Mouse (Mus musculus): ENCODE results near the gene Arhgef25. TPM values are rescaled to one million over a fixed set of nuclear protein-coding genes. Genes with fewer than 3 reads are reported as not detected.

Arhgef25 gene
- polyA plus RNA-seq, 1 experiment from 2014 or later = 8.2 TPM

- DNase-seq (no peak), ATAC-seq (ENCODE audit: low read depth) (no peak)
- Histone ChIP-seq H3K4me2 (no peak overlapping the region), H3K27ac (no peak overlapping the region), H3K36me3 (peaks cover 6% of the 10 kb centered on the region; the same call in 1 of the 2 replicates), H3K4me1 (replicated peaks) (peaks cover 47% of the 10 kb centered on the region), H3K27me3 (peaks cover 76% of the 10 kb centered on the region), H3K9ac (no peak overlapping the region), H3K9me3 (replicated peaks) (no peaks in the 10 kb centered on the region), H3K4me3 (replicated peaks) (no peak overlapping the region)
- 69% methylated on average over 7 of the region's 7 CpGs for WGBS (ENCODE audit: insufficient replicate concordance)
Measured at GRCm38 (mm10) chr10:127174170-127174569, 15.7 kb downstream of the Arhgef25 start.

GRCm38 (mm10) chr10:127173148-127174065, 16.5 kb downstream of the Arhgef25 start:
- DNase-seq (no peak), ATAC-seq (ENCODE audit: low read depth) (no peak)
- Histone ChIP-seq H3K27me3 (peaks cover 75% of the 10 kb centered on the region), H3K4me2 (no peak overlapping the region), H3K4me1 (replicated peaks) (peaks cover 41% of the 10 kb centered on the region), H3K27ac (no peak overlapping the region), H3K9me3 (replicated peaks) (no peaks in the 10 kb centered on the region), H3K4me3 (replicated peaks) (no peak overlapping the region), H3K9ac (no peak overlapping the region), H3K36me3 (peaks cover 6% of the 10 kb centered on the region; the same call in 1 of the 2 replicates)
- 63% methylated on average over 16 of the region's 16 CpGs for WGBS (ENCODE audit: insufficient replicate concordance)

GRCm38 (mm10) chr10:127171631-127172200, 18.2 kb downstream of the Arhgef25 start:
- H3K4me2 ChIP-seq = no peak overlapping the region
- H3K4me3 ChIP-seq (replicated peaks) = no peak overlapping the region
- H3K9me3 ChIP-seq (replicated peaks) = no peaks in the 10 kb centered on the region
- H3K36me3 ChIP-seq = peaks cover 6% of the 10 kb centered on the region; the same call in 1 of the 2 replicates
- H3K4me1 ChIP-seq (replicated peaks) = peaks cover 37% of the 10 kb centered on the region
- DNase-seq (no peak), ATAC-seq (ENCODE audit: low read depth) (no peak)
- no peak overlapping the region for H3K9ac ChIP-seq
- peaks cover 72% of the 10 kb centered on the region for H3K27me3 ChIP-seq
- no peak overlapping the region for H3K27ac ChIP-seq
- 77% methylated on average over 15 of the region's 15 CpGs for WGBS (ENCODE audit: insufficient replicate concordance)

- Histone ChIP-seq H3K36me3 (peaks cover 6% of the 10 kb centered on the region; the same call in 1 of the 2 replicates), H3K9ac (peak overlapping the region; percentile 54), H3K4me2 (peak overlapping the region; percentile 80), H3K27me3 (peaks cover 72% of the 10 kb centered on the region), H3K4me1 (replicated peaks) (peaks cover 41% of the 10 kb centered on the region), H3K4me3 (replicated peaks) (peak overlapping the region; percentile 56), H3K27ac (no peak overlapping the region), H3K9me3 (replicated peaks) (no peaks in the 10 kb centered on the region)
- under 1% methylated on average over 29 of the region's 29 CpGs for WGBS (ENCODE audit: insufficient replicate concordance)
- ATAC-seq (ENCODE audit: low read depth) (peak; percentile 79), DNase-seq (peak; percentile 73)
Measured at GRCm38 (mm10) chr10:127170837-127171272, 19.0 kb downstream of the Arhgef25 start.

GRCm38 (mm10) chr10:127170002-127170401, 19.9 kb downstream of the Arhgef25 start:
- WGBS (ENCODE audit: insufficient replicate concordance) = 10% methylated on average over 22 of the region's 22 CpGs
- Histone ChIP-seq H3K36me3 (peaks cover 6% of the 10 kb centered on the region; the same call in 1 of the 2 replicates), H3K9me3 (replicated peaks) (no peaks in the 10 kb centered on the region), H3K4me1 (replicated peaks) (peaks cover 49% of the 10 kb centered on the region), H3K9ac (no peak overlapping the region), H3K4me2 (peak overlapping the region; percentile 80), H3K27me3 (peaks cover 74% of the 10 kb centered on the region), H3K27ac (no peak overlapping the region), H3K4me3 (replicated peaks) (peak overlapping the region; percentile 56)
- no peak for DNase-seq
- ATAC-seq (ENCODE audit: low read depth) = no peak

- WGBS (ENCODE audit: insufficient replicate concordance) = 53% methylated on average over 10 of the region's 10 CpGs
- Histone ChIP-seq H3K9ac (0 out of 2 replicates have a peak overlapping the region, but pooled peaks have one; percentile 4), H3K4me1 (replicated peaks) (peaks cover 56% of the 10 kb centered on the region), H3K36me3 (peaks cover 6% of the 10 kb centered on the region; the same call in 1 of the 2 replicates), H3K27me3 (peaks cover 87% of the 10 kb centered on the region), H3K4me2 (peak overlapping the region; percentile 98), H3K4me3 (replicated peaks) (no peak overlapping the region), H3K9me3 (replicated peaks) (no peaks in the 10 kb centered on the region), H3K27ac (no peak overlapping the region)
- DNase-seq (no peak), ATAC-seq (ENCODE audit: low read depth) (no peak)
Measured at GRCm38 (mm10) chr10:127167614-127168192, 22.2 kb downstream of the Arhgef25 start.

- H3K9ac ChIP-seq = peak overlapping the region; percentile 81
- H3K27ac ChIP-seq = 0 out of 2 replicates have a peak overlapping the region, but pooled peaks have one; percentile 10
- H3K4me3 ChIP-seq (replicated peaks) = peak overlapping the region; percentile 67
- H3K36me3 ChIP-seq = peaks cover 5% of the 10 kb centered on the region; the same call in 1 of the 2 replicates
- ATAC-seq (ENCODE audit: low read depth) (no peak), DNase-seq (no peak)
- peaks cover 56% of the 10 kb centered on the region for H3K4me1 ChIP-seq (replicated peaks)
- 18% methylated on average over 15 of the region's 15 CpGs for WGBS (ENCODE audit: insufficient replicate concordance)
- no peaks in the 10 kb centered on the region for H3K9me3 ChIP-seq (replicated peaks)
- peaks cover 85% of the 10 kb centered on the region for H3K27me3 ChIP-seq
- peak overlapping the region; percentile 98 for H3K4me2 ChIP-seq
Measured at GRCm38 (mm10) chr10:127166771-127167613, 22.9 kb downstream of the Arhgef25 start.

- Histone ChIP-seq H3K36me3 (no peaks in the 10 kb centered on the region), H3K4me2 (peak overlapping the region; percentile 98), H3K9ac (peak overlapping the region; percentile 81), H3K4me3 (replicated peaks) (peak overlapping the region; percentile 67), H3K27me3 (peaks cover 80% of the 10 kb centered on the region), H3K27ac (0 out of 2 replicates have a peak overlapping the region, but pooled peaks have one; percentile 72), H3K4me1 (replicated peaks) (peaks cover 56% of the 10 kb centered on the region), H3K9me3 (replicated peaks) (no peaks in the 10 kb centered on the region)
- no peak for DNase-seq
- 6% methylated on average over 11 of the region's 11 CpGs for WGBS (ENCODE audit: insufficient replicate concordance)
- ATAC-seq (ENCODE audit: low read depth) = no peak
Measured at GRCm38 (mm10) chr10:127166404-127166715, 23.5 kb downstream of the Arhgef25 start.

GRCm38 (mm10) chr10:127165654-127166403, 24.1 kb downstream of the Arhgef25 start:
- WGBS (ENCODE audit: insufficient replicate concordance) = under 1% methylated on average over 56 of the region's 56 CpGs
- peaks cover 51% of the 10 kb centered on the region for H3K4me1 ChIP-seq (replicated peaks)
- peak overlapping the region; percentile 67 for H3K4me3 ChIP-seq (replicated peaks)
- H3K36me3 ChIP-seq = no peaks in the 10 kb centered on the region
- peaks cover 79% of the 10 kb centered on the region for H3K27me3 ChIP-seq
- ATAC-seq (ENCODE audit: low read depth) (peak; percentile 65), DNase-seq (peak; percentile 40)
- H3K27ac ChIP-seq = peak overlapping the region; percentile 72
- H3K9ac ChIP-seq = peak overlapping the region; percentile 81
- H3K9me3 ChIP-seq (replicated peaks) = no peaks in the 10 kb centered on the region
- H3K4me2 ChIP-seq = peak overlapping the region; percentile 98

GRCm38 (mm10) chr10:127165354-127165653, 24.6 kb downstream of the Arhgef25 start:
- DNase-seq (no peak), ATAC-seq (ENCODE audit: low read depth) (peak; percentile 37; the same call in 1 of the 2 replicates)
- Histone ChIP-seq H3K27me3 (peaks cover 74% of the 10 kb centered on the region), H3K9me3 (replicated peaks) (no peaks in the 10 kb centered on the region), H3K4me1 (replicated peaks) (peaks cover 46% of the 10 kb centered on the region), H3K4me3 (replicated peaks) (peak overlapping the region; percentile 67), H3K36me3 (no peaks in the 10 kb centered on the region), H3K27ac (peak overlapping the region; percentile 72), H3K9ac (peak overlapping the region; percentile 81), H3K4me2 (peak overlapping the region; percentile 98)
- WGBS (ENCODE audit: insufficient replicate concordance) = under 1% methylated on average over 32 of the region's 42 CpGs

All from liver, embryonic 13.5 days (tissue).